Mouse (Mus musculus) G1E (cell line): ENCODE data around the gene Mfsd4a.

Experiments
- CTCF ChIP-seq: IDR thresholded peaks from 2 replicates; pipeline ENCODE4 v1.5.1; 2012; ENCODE audit warnings: low read depth, low read length, inconsistent platforms, mixed read lengths
- POLR2AphosphoS5 ChIP-seq: IDR thresholded peaks from 2 replicates; pipeline ENCODE4 v1.6.1; 2012; ENCODE audit warnings: low read depth, low read length, inconsistent platforms; ENCODE audit not compliant: insufficient replicate concordance

DNA sequence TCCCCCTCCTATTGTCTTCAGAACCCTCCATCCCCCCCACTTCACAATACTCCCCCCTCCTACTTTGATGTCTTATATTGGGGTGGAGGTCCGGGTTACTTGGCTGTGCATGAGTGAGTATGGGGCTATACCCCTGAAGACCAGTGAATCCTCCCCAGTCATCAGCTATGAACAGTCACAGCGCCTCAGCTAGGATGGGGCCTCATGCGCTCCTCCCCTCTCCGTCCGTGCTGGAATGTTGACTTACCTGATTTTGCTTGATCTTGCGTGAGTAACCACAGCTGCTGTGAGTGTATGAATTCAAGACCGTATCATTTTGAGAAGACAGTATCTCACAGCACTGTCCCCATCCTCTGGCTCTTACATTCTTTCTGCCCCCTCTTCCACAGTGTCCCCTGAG, 48.0 kb downstream of the Mfsd4a start:
- TF ChIP-seq CTCF (no peak), POLR2AphosphoS5 (no peak)
